Mouse (Mus musculus) stomach, postnatal 0 days (tissue): ENCODE measurements around the gene Klhl15.

Source experiments
- CTCF ChIP-seq: IDR thresholded peaks from 2 replicates; pipeline ENCODE4 v1.5.1; 2016; ENCODE audit warnings: antibody characterized with exemption, low read depth, mild to moderate bottlenecking, moderate library complexity
- EP300 ChIP-seq: optimal IDR thresholded peaks from 2 replicates; pipeline ENCODE3; 2016; ENCODE audit warnings: antibody characterized with exemption

- TF ChIP-seq CTCF (no peak), EP300 (no peak)
Measured at GRCm38 (mm10) chrX:94233432-94233831, 967 bp upstream of the Klhl15 start.
